Mouse (Mus musculus): ENCODE results near the gene Mvp. TPM values are rescaled to one million over a fixed set of nuclear protein-coding genes. Genes with fewer than 3 reads are reported as not detected.

The Mvp gene
- total RNA-seq, 2 experiments from 2014 or later, result 102 to 129 TPM

DNA sequence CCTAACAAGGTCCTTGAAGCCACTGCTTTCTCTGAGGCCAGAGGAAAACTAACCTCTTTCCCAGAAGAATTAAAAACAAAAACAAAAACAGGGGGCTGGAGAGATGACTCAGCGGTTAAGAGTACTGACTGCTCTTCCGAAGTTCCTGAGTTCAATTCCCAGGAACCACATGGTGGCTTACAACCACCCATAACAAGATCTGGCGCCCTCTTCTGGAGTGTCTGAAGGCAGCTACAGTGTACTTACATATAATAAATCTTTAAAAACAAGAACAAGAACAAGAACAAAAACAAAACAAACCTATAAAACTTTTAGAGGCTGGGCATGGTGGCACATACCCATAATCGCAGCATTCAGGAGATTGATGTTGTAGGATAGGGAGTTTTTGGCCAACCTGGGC is 18.0 kb downstream of the Mvp start:
- peak in 1 of 2 experiments; percentile 40 for DNase-seq

GRCm38 (mm10) chr7:126988816-126989215 is 25.6 kb downstream of the Mvp start:
- no peak for DNase-seq

DNA sequence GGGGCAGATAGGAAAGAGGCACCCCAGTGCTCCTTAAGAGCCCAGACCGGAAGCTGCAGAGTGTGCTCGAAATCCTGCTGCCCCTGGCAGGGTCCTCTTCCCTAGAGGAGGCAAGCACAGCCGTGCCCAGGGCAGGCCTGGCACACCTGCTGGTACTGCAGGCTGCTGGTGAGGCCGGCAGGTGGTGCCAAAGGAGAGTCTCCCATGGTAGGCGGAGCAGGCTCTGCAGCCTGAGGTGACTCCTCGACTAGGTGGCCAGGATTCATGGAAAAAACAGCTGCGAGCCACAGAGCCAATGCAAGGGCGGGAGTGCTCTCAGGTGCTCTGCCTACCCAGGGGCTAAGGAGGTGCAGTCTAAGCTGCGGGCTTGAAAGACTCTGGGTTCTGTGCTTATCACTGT is 28.1 kb downstream of the Mvp start:
- peak; percentile 33 to 56 for DNase-seq

DNA sequence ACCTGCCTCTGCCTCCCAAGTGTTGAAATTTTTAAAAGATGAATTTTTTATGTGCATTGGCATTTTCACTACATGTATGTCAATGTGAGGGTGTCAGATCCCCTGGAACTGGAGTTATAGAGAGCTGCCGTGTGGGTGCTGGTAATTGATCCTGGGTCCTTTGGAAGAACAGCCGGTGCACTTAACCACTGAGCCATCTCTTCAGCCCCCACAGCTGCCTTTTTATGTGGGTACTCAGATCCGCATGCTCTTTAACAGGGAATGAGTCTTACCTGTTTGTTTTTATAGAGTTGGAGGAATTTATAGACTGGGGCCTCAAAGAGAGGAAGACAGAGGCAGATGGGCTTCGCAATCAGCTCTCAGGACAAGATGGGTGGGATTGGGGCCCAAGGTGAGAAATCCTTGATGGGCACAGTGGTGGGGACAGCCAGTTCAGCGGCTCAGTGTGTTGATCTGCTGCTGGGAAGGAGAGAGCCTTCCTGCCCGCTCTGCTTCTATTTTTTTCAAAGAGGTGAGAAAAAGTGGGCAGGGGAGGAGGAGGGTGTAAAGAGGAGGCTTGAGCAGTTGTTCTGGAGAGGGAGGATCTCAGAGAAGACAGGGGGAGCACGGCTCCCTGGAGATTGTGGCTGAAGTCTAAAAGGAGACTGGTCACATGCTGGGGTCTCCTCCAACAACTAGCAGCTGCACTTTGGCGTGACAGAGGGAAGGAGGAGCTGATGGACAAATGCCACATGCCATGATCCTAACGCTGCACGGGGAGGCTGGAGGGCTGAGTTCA is 29.6 kb downstream of the Mvp start:
- DNase-seq, result no peak

- no peak for DNase-seq
Measured at GRCm38 (mm10) chr7:126983113-126983512, 31.3 kb downstream of the Mvp start.

- no peak for DNase-seq
Measured at GRCm38 (mm10) chr7:126982054-126982453, 32.4 kb downstream of the Mvp start.

- no peak for DNase-seq
Measured at GRCm38 (mm10) chr7:126981601-126982000, 32.8 kb downstream of the Mvp start.

DNA sequence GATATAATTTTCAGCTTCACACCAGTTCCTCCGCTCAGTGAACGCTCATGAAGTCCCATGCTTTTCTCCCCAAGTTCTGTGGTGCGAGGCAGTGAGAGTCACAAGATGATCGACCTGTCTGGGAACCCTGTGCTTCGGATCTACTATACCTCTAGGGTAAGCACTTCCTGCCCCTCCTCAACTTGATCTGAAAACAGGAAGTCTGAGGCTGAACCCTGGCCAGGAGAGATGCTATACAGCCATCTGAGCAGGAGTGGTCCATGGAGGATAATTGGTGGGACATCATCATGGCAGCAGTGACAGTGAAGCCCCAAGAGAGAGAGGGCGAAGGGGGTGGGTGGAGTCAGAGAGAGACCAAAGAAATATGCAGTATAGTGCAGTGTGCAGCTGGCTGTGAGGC is 35.6 kb downstream of the Mvp start:
- DNase-seq, result no peak

GRCm38 (mm10) chr7:126976878-126977459 is 37.5 kb downstream of the Mvp start:
- peak in 1 of 2 experiments; percentile 13 for DNase-seq

- peak; percentile 96 to 98 for DNase-seq
Measured at GRCm38 (mm10) chr7:126975950-126976866, 38.2 kb downstream of the Mvp start, which contains the start of gene Cdiptos. Gene Cdiptos, minus strand, starts transcription at chr7:126976098.

DNA sequence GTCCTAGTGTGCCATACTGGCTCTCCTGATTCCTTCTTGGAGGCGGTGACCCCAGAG is 38.7 kb downstream of the Mvp start, which contains the start of gene Cdipt:
TSS of gene Cdipt (plus strand) at position 22 of the 57 bp plus-strand sequence.
- no peak for DNase-seq

DNA sequence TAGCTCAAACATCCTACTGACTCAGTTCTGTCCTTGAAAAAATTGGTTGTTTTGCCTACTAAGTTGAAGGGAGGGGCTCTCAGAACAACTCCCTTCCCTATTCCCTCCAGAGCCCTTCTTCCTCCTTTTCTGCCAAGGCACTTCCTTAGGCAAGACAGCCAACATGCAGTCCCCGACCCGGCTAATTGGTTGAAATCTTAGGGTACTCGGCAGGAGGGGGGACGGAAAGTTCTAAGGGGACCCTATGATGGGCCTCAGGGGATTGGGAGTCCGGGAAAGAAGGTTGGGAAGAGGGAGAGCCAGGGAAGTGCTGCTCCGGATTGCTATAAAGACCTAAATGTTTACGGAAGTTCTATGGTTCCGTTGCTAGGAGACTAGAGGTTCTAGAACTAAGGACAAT is 38.9 kb downstream of the Mvp start:
- DNase-seq, result peak; percentile 15 to 25

GRCm38 (mm10) chr7:126967361-126967760 is 47.1 kb downstream of the Mvp start:
- DNase-seq, result peak; percentile 50 to 69

DNA sequence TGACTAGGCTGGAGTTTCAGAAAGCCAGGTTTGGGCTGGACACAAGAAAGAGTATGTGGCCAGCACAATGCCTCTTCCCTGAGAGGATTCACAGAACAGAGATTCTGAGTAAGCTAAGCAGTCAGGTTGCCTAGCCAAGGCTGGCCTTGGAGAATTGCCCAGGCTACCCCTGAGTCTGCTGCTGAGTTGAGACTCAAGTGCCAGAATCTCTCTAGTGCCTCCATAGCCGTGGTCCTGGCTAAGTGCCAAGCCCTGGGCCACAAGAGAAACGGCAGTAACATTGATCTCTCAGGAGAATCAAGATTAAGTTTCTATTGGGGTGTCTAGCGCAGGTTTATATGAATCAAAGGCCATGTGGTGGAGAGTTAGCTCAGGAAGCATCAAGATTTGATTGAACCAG is 48.9 kb downstream of the Mvp start:
- peak in 1 of 2 experiments; percentile 26 for DNase-seq

- peak; percentile 50 to 73 for DNase-seq
Measured at GRCm38 (mm10) chr7:126963548-126964286, 50.7 kb downstream of the Mvp start.

GRCm38 (mm10) chr7:126961965-126962364 is 52.5 kb downstream of the Mvp start:
- no peak for DNase-seq

GRCm38 (mm10) chr7:126961095-126961494 is 53.3 kb downstream of the Mvp start:
- DNase-seq, result no peak

GRCm38 (mm10) chr7:126959780-126960179 is 54.6 kb downstream of the Mvp start:
- DNase-seq, result no peak

DNA sequence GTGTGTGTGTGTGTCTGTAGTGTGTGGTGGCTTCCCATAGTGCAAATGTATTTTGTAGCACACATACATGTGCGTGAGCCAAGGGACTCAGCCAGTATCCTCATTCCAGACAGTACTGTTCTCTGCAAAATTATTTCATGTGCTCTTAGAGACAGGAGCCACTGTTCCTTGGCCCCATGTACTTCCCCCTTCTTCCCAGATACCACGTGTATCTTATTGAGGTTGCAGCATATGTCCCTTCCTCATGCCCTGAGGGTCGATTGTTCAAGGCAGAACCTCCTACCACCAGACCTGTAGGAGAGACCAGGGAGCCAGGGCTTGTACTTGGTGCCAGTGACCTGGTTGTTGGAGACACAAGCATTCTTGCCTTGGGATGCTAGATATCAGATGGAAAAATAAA is 59.3 kb downstream of the Mvp start:
- no peak for DNase-seq

DNA sequence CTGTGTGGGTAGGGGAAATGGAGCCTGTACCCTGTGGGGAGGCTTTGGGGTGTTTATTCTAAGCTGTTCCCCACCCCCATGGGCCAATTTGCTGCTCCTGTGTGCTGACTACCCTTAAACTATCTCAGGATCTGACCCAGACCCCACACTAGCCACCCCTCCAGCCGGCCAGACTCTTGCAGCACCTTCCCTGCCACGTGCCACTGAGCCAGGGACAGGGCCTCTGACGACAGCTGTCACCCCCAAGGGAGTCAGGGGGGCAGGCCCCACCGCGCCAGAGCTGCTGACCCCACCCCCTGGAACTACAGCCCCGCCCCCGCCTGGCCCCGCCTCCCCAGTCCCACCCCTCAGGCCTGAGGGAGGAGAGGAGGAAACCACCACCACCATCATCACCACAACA is 61.8 kb downstream of the Mvp start:
- no peak for DNase-seq

GRCm38 (mm10) chr7:126951741-126952140 is 62.7 kb downstream of the Mvp start:
- DNase-seq, result no peak

Data from adrenal gland, postnatal 36 days (tissue).